Mouse (Mus musculus): Measurements from ENCODE around the gene Por. TPM values are rescaled to one million over a fixed set of nuclear protein-coding genes. Genes with fewer than 3 reads are reported as not detected.

The Por gene
- polyA plus RNA-seq, 1 experiment from 2014 or later, result 33.2 TPM

DNA sequence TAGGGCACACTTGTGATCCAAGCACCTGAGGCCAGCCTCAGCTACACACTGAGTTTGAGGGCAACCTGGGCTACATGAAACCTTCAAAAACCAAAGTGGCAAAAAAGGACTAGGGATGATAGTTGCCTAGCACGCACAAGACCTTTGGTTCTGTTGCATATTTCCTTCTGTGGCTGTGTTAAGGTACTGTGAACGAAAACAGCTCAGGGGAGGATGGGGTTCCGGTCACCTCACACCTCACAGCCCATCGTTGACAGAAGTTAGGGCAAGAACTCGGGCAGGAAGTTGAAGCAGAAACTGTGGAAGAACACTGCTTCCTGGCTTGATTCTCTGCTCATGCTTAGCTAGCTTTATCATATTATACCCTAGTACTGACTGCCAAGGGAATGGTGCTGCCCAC lies 39.9 kb downstream of the Por start:
- Histone ChIP-seq H3K36me3 (ENCODE audit: control insufficient read depth, insufficient read depth, low read length) (peaks cover 11% of the 10 kb centered on the region), H3K9ac (ENCODE audit: low read length) (no peak overlapping the region), H3K27me3 (ENCODE audit: control insufficient read depth, insufficient read depth, low read length) (no peaks in the 10 kb centered on the region), H3K4me2 (ENCODE audit: low read length) (no peak overlapping the region), H3K27ac (replicated peaks in 1 of 2; ENCODE audit: control insufficient read depth in 1 of 2, insufficient read depth in 1 of 2, low read depth in 2 of 2, low read length in 2 of 2) (no peak overlapping the region), H3K4me1 (ENCODE audit: control insufficient read depth in 2 of 2, insufficient read depth in 2 of 2, low read length in 2 of 2) (peaks cover 20 to 25% of the 10 kb centered on the region in 2 experiments), H3K9me3 (ENCODE audit: control insufficient read depth, low read length) (no peaks in the 10 kb centered on the region), H3K4me3 (ENCODE audit: control insufficient read depth in 1 of 2, insufficient read depth in 1 of 2, low read depth in 1 of 2, low read length in 2 of 2) (no peak overlapping the region)
- no peak for ATAC-seq (ENCODE audit: insufficient number of reproducible peaks, insufficient read depth, low FRiP score, low read depth)
- WGBS, result 88% methylated on average over 5 of the region's 5 CpGs

DNA sequence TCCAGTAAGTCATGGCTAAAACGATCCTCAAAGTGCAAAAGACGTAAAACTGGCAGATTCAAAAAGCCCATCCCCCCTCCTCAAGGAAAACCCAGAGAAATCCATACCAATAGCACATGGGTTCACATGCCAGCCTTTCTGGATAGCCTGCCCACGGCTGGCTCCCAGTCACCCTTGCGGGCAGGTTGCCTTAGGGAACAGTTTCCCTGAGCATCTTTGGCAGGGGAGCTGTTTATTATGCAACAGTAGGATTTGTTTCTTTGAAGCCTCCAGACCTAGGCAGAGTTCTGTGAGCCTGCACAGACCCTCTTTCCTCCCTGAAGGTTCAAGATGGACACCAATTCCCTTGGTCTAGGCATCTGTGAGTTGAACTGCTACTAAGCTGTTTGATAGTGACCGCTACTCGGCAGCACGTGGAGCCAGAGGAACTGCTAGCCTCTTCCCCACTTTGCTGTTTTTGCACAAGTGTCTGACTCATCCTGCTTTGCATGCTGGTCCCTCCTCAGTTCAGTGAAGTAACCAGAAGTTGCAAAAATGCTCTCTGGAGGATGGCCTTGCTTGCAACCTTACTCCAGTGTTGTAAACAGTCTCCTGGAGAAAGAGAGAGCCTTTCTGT lies 40.9 kb downstream of the Por start:
- H3K9me3 ChIP-seq (ENCODE audit: control insufficient read depth, low read length), result no peaks in the 10 kb centered on the region
- peaks cover 11% of the 10 kb centered on the region for H3K36me3 ChIP-seq (ENCODE audit: control insufficient read depth, insufficient read depth, low read length)
- ATAC-seq (ENCODE audit: insufficient number of reproducible peaks, insufficient read depth, low FRiP score, low read depth), result no peak
- H3K27me3 ChIP-seq (ENCODE audit: control insufficient read depth, insufficient read depth, low read length), result no peaks in the 10 kb centered on the region
- WGBS, result 72% methylated on average over 7 of the region's 7 CpGs
- no peak overlapping the region for H3K4me3 ChIP-seq (ENCODE audit: control insufficient read depth in 1 of 2, insufficient read depth in 1 of 2, low read depth in 1 of 2, low read length in 2 of 2)
- H3K27ac ChIP-seq (replicated peaks in 1 of 2; ENCODE audit: control insufficient read depth in 1 of 2, insufficient read depth in 1 of 2, low read depth in 2 of 2, low read length in 2 of 2), result no peak overlapping the region
- H3K9ac ChIP-seq (ENCODE audit: low read length), result no peak overlapping the region
- H3K4me2 ChIP-seq (ENCODE audit: low read length), result no peak overlapping the region
- peaks cover 20 to 25% of the 10 kb centered on the region in 2 experiments for H3K4me1 ChIP-seq (ENCODE audit: control insufficient read depth in 2 of 2, insufficient read depth in 2 of 2, low read length in 2 of 2)

DNA sequence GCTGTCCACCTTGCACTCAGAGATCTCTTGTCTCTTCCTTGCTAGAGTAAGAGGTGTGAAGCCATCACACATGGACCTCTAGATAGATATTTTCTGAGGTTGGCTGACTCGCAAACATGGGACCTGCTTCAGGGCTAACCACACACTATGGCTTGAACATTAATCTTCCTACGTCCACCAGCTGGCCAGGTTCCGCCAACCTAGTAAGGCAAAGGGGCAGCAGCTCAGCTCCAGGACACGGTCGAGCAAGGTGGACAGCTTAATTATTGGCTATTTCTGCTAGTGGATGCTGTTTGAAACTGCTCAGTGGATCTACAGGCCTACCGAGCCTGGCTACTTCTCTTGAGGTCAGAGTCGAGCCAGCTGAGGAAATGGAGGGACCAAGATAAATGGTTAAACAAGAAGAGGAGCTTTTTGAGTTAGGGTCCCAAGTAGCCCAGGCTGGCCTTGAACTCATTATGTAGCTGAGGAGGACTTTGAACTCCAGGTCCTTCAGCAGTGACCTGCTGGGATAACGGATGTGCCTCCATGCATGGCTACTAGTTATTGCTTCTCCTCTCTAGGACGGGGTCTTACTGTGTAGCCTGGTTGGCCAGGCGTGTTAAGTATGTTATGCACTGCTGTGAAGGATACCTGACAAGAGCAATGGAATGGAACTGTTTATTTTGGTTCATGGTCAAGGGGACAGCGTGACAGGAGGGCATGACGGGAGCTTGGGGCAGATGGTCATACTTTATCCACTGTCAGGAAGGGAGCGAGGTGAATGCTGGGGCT lies 41.9 kb downstream of the Por start:
- peaks cover 20 to 25% of the 10 kb centered on the region in 2 experiments for H3K4me1 ChIP-seq (ENCODE audit: control insufficient read depth in 2 of 2, insufficient read depth in 2 of 2, low read length in 2 of 2)
- no peak overlapping the region for H3K4me3 ChIP-seq (ENCODE audit: control insufficient read depth in 1 of 2, insufficient read depth in 1 of 2, low read depth in 1 of 2, low read length in 2 of 2)
- no peak overlapping the region for H3K9ac ChIP-seq (ENCODE audit: low read length)
- no peak overlapping the region for H3K27ac ChIP-seq (replicated peaks in 1 of 2; ENCODE audit: control insufficient read depth in 1 of 2, insufficient read depth in 1 of 2, low read depth in 2 of 2, low read length in 2 of 2)
- H3K9me3 ChIP-seq (ENCODE audit: control insufficient read depth, low read length), result no peaks in the 10 kb centered on the region
- peaks cover 18% of the 10 kb centered on the region for H3K36me3 ChIP-seq (ENCODE audit: control insufficient read depth, insufficient read depth, low read length)
- WGBS, result 85% methylated on average over 13 of the region's 13 CpGs
- no peak overlapping the region for H3K4me2 ChIP-seq (ENCODE audit: low read length)
- H3K27me3 ChIP-seq (ENCODE audit: control insufficient read depth, insufficient read depth, low read length), result no peaks in the 10 kb centered on the region
- no peak for ATAC-seq (ENCODE audit: insufficient number of reproducible peaks, insufficient read depth, low FRiP score, low read depth)

DNA sequence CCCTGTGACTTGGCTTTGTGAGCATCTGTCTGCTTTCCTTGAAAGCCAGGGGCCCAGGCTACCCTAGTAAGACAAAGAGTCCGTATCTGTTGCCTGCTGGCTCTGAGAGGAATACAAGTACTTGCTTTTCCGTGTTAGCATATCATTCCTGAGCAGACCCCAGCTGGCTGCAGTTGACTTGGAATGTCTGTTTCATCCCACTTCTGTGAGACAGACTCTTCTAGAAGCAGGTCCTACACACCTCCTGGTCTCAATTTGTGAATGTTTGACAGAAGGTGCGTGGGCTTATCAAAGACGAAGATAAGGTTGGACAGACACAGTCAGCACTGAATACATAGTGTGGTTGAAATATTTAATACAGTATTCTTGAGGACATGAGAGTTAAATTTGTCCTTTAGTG lies 43.0 kb downstream of the Por start:
- 33% methylated on average over 4 of the region's 4 CpGs for WGBS
- peaks cover 20 to 22% of the 10 kb centered on the region in 2 experiments for H3K4me1 ChIP-seq (ENCODE audit: control insufficient read depth in 2 of 2, insufficient read depth in 2 of 2, low read length in 2 of 2)
- no peaks in the 10 kb centered on the region for H3K27me3 ChIP-seq (ENCODE audit: control insufficient read depth, insufficient read depth, low read length)
- peak overlapping the region in 1 of 2 experiments; percentile 70; a peak in 2 of 4 replicates for H3K27ac ChIP-seq (replicated peaks in 1 of 2; ENCODE audit: control insufficient read depth in 1 of 2, insufficient read depth in 1 of 2, low read depth in 2 of 2, low read length in 2 of 2)
- H3K9ac ChIP-seq (ENCODE audit: low read length), result no peak overlapping the region
- ATAC-seq (ENCODE audit: insufficient number of reproducible peaks, insufficient read depth, low FRiP score, low read depth), result no peak
- peaks cover 25% of the 10 kb centered on the region for H3K36me3 ChIP-seq (ENCODE audit: control insufficient read depth, insufficient read depth, low read length)
- H3K4me3 ChIP-seq (ENCODE audit: control insufficient read depth in 1 of 2, insufficient read depth in 1 of 2, low read depth in 1 of 2, low read length in 2 of 2), result no peak overlapping the region
- H3K9me3 ChIP-seq (ENCODE audit: control insufficient read depth, low read length), result no peaks in the 10 kb centered on the region
- H3K4me2 ChIP-seq (ENCODE audit: low read length), result no peak overlapping the region

DNA sequence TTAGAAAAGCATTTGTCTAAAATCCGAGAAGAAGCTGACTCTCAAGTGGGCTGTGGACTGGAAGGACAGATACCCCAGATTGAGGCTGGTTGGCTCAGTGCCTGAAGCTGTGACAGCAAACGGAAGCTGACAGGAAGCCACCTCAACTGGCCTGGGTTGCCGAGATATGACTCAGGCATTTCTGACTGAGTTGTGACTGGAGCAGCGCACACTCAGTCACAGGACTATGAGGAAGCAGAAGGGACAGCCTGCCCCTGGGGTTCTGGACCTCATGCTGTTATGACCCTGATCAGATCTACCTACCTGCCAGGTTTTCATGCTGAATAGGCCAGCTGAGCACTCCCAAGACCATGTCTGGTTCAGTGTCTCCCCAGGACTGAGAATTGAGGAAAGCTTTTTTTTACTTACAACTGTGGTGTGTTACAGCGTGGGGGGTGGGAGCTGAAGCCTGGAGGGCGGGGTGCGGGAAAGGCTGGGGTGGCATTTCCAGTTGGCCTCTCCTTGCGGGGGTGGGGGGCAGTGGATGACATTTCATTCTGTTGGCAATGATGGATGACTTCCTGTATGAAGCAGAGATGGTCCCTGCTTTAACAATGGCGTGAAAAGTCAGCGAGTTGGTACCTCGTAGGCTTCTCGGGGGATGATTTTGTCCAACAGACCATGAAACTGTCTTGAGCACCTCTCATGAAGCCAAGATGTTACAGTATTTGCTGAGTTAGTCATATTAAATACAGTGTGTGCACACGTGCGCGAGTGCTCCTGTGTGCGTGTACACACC lies 43.8 kb downstream of the Por start:
- Histone ChIP-seq H3K9me3 (ENCODE audit: control insufficient read depth, low read length) (no peaks in the 10 kb centered on the region), H3K4me3 (ENCODE audit: control insufficient read depth in 1 of 2, insufficient read depth in 1 of 2, low read depth in 1 of 2, low read length in 2 of 2) (no peak overlapping the region), H3K27me3 (ENCODE audit: control insufficient read depth, insufficient read depth, low read length) (no peaks in the 10 kb centered on the region), H3K4me2 (ENCODE audit: low read length) (peak overlapping the region; percentile 36; the same call in 1 of the 2 replicates), H3K4me1 (ENCODE audit: control insufficient read depth in 2 of 2, insufficient read depth in 2 of 2, low read length in 2 of 2) (peaks cover 20% of the 10 kb centered on the region in 2 experiments), H3K9ac (ENCODE audit: low read length) (0 out of 2 replicates have a peak overlapping the region, but pooled peaks have one; percentile 17), H3K27ac (replicated peaks in 1 of 2; ENCODE audit: control insufficient read depth in 1 of 2, insufficient read depth in 1 of 2, low read depth in 2 of 2, low read length in 2 of 2) (peak overlapping the region; percentile 55 to 70), H3K36me3 (ENCODE audit: control insufficient read depth, insufficient read depth, low read length) (peaks cover 29% of the 10 kb centered on the region)
- WGBS, result 51% methylated on average over 16 of the region's 16 CpGs
- peak; percentile 65 for ATAC-seq (ENCODE audit: insufficient number of reproducible peaks, insufficient read depth, low FRiP score, low read depth)

DNA sequence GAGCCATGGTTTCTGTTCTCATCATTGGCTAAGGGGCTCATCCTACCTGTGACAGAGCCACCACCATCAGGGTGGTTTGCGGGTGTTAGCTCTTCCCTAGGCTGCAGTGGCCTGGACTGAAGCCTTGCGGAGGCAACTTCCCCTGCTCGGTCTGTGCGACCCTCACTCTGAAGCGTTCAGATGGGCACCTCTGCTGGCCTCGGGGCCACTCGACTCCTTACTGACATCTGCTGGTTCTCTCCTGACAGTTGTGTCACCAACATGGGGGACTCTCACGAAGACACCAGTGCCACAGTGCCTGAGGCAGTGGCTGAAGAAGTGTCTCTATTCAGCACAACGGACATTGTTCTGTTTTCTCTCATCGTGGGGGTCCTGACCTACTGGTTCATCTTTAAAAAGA lies 45.8 kb downstream of the Por start:
- no peak overlapping the region for H3K27ac ChIP-seq (replicated peaks in 1 of 2; ENCODE audit: control insufficient read depth in 1 of 2, insufficient read depth in 1 of 2, low read depth in 2 of 2, low read length in 2 of 2)
- no peak overlapping the region for H3K4me3 ChIP-seq (ENCODE audit: control insufficient read depth in 1 of 2, insufficient read depth in 1 of 2, low read depth in 1 of 2, low read length in 2 of 2)

DNA sequence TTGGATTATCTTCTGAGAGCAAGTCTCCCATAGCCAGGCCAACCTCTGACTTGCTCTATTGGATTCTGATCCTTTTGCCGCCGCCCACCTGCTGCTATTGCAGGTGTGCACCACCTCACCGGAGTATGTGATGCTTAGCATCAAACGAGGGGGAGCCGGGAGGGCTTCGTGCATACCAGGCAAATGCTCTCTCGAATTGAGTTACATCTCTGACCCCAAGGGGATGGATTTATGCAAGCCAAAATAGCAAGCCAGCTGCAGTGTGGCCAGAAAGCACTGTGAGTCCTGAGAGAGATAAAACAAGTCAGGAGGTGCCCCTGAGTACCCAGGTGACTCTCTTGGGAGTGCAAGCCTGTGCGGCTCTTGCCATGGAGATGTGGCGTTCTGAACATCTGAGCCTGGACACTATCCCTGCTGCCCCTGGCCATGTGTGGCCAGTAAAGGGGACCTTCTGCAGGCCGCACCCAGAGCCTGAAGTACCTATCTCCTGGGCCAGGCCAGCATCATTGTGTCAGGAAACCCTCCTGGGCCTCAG lies 49.8 kb downstream of the Por start:
- Histone ChIP-seq H3K9ac (ENCODE audit: low read length) (no peak overlapping the region), H3K4me2 (ENCODE audit: low read length) (no peak overlapping the region), H3K4me1 (ENCODE audit: control insufficient read depth in 2 of 2, insufficient read depth in 2 of 2, low read length in 2 of 2) (peaks cover 10 to 30% of the 10 kb centered on the region in 2 experiments), H3K4me3 (ENCODE audit: control insufficient read depth in 1 of 2, insufficient read depth in 1 of 2, low read depth in 1 of 2, low read length in 2 of 2) (no peak overlapping the region), H3K36me3 (ENCODE audit: control insufficient read depth, insufficient read depth, low read length) (peaks cover 30% of the 10 kb centered on the region), H3K9me3 (ENCODE audit: control insufficient read depth, low read length) (no peaks in the 10 kb centered on the region), H3K27me3 (ENCODE audit: control insufficient read depth, insufficient read depth, low read length) (no peaks in the 10 kb centered on the region), H3K27ac (replicated peaks in 1 of 2; ENCODE audit: control insufficient read depth in 1 of 2, insufficient read depth in 1 of 2, low read depth in 2 of 2, low read length in 2 of 2) (no peak overlapping the region)
- no peak for ATAC-seq (ENCODE audit: insufficient number of reproducible peaks, insufficient read depth, low FRiP score, low read depth)
- WGBS, result 86% methylated on average over 10 of the region's 10 CpGs

More for the DNA sequence above, 45.8 kb downstream of the Por start:
- ATAC-seq (ENCODE audit: insufficient number of reproducible peaks, insufficient read depth, low FRiP score, low read depth), result no peak
- Histone ChIP-seq H3K4me1 (ENCODE audit: control insufficient read depth in 2 of 2, insufficient read depth in 2 of 2, low read length in 2 of 2) (peaks cover 20 to 23% of the 10 kb centered on the region in 2 experiments), H3K27me3 (ENCODE audit: control insufficient read depth, insufficient read depth, low read length) (no peaks in the 10 kb centered on the region), H3K36me3 (ENCODE audit: control insufficient read depth, insufficient read depth, low read length) (peaks cover 30% of the 10 kb centered on the region), H3K9ac (ENCODE audit: low read length) (no peak overlapping the region), H3K4me2 (ENCODE audit: low read length) (no peak overlapping the region), H3K9me3 (ENCODE audit: control insufficient read depth, low read length) (no peaks in the 10 kb centered on the region)
- 46% methylated on average over 10 of the region's 10 CpGs for WGBS
